Mouse (Mus musculus): ENCODE measurements at regions not wholly inside any gene's neighbourhood (a gene's known extent, or its start where the extent isn't known, plus 50 kb on each side); places are given as distances from the start of the nearest gene placed in this dataset.

DNA sequence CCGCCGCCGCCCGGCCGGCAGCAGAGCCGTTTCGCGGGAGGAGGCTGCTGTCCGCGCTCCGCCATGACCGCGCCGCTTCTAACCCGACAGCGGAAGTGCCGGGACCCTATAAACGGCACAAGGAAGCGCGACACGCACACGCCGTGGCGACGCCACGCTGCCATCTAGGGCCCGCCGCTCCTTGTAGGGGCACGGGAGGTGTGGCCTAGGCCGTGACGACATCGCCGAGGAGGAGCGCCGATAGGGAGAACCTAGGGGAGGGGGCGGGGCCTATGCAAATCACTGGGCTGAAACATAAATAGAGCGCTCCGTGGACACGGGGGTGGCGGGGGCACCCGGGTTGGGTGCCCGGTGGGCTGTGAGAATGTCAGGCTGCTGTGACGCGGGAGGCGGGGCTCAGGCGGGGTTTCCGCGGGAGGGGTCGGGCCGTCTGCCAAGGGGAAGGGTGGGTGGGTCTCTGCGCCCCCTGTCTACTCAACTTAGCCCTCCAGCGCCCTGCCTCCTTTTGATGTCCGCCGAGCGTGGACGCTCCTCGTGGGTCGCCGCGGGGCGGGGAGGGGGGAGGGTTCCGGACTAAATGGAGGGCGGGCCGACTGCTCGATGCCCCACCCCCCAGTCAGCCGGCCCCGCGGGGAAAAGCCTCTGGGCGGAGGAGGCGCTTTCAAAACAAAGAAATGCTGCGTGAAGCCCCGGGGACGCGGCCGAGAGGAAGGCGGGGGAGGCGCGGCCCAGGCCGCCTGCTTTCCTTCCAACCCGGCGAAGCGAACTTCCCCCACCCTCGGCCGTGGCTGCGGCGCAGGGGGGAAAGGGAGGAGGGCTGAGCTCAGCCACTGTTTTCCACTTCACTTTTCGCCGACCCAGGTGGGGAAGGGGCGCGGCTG, 154.0 kb upstream of the Smim15 start:
- TF ChIP-seq CTCF (IDR thresholded peaks at IDR 0.05; ENCODE audit: extremely low read depth, insufficient read depth, low read length) (no peak), POLR2A (IDR thresholded peaks at IDR 0.05; ENCODE audit: extremely low read depth, insufficient read depth, low read length) (peak; percentile 98)

Data from cortical plate, adult 2 months (tissue).